Mouse (Mus musculus): Measurements from ENCODE around the gene Rab21. TPM values are rescaled to one million over a fixed set of nuclear protein-coding genes. Genes with fewer than 3 reads are reported as not detected.

Gene Rab21
- polyA plus RNA-seq, 1 experiment from 2014 or later: 4.8 TPM

- H3K9ac ChIP-seq: no peak overlapping the region
- ATAC-seq: no peak
Observed at GRCm38 (mm10) chr10:115298683-115299082, 16.7 kb downstream of the Rab21 start.

GRCm38 (mm10) chr10:115297582-115297981 lies 17.8 kb downstream of the Rab21 start:
- Histone ChIP-seq H3K36me3 (peaks cover 79% of the 10 kb centered on the region), H3K4me2 (no peak overlapping the region), H3K9ac (no peak overlapping the region), H3K4me3 (no peak overlapping the region), H3K27ac (no peak overlapping the region), H3K9me3 (replicated peaks) (no peaks in the 10 kb centered on the region), H3K4me1 (no peaks in the 10 kb centered on the region), H3K27me3 (replicated peaks) (no peaks in the 10 kb centered on the region)
- WGBS (ENCODE audit: insufficient replicate concordance): 88% methylated on average over 5 of the region's 5 CpGs
- no peak for ATAC-seq

More at GRCm38 (mm10) chr10:115298683-115299082, 16.7 kb downstream of the Rab21 start:
- Histone ChIP-seq H3K4me2 (no peak overlapping the region), H3K4me3 (no peak overlapping the region), H3K4me1 (no peaks in the 10 kb centered on the region), H3K36me3 (peaks cover 74% of the 10 kb centered on the region), H3K27me3 (replicated peaks) (no peaks in the 10 kb centered on the region), H3K27ac (no peak overlapping the region), H3K9me3 (replicated peaks) (no peaks in the 10 kb centered on the region)
- 80% methylated on average over 4 of the region's 4 CpGs for WGBS (ENCODE audit: insufficient replicate concordance)

GRCm38 (mm10) chr10:115296401-115296935 lies 18.9 kb downstream of the Rab21 start:
- peaks cover 81% of the 10 kb centered on the region for H3K36me3 ChIP-seq
- H3K9me3 ChIP-seq (replicated peaks): no peaks in the 10 kb centered on the region
- H3K27me3 ChIP-seq (replicated peaks): no peaks in the 10 kb centered on the region
- H3K9ac ChIP-seq: no peak overlapping the region
- H3K4me1 ChIP-seq: no peaks in the 10 kb centered on the region
- peak; percentile 33; the same call in 1 of the 2 replicates for ATAC-seq
- no peak overlapping the region for H3K4me3 ChIP-seq
- H3K27ac ChIP-seq: no peak overlapping the region
- 72% methylated on average over 9 of the region's 9 CpGs for WGBS (ENCODE audit: insufficient replicate concordance)
- H3K4me2 ChIP-seq: no peak overlapping the region

GRCm38 (mm10) chr10:115295162-115295561 lies 20.2 kb downstream of the Rab21 start:
- peaks cover 79% of the 10 kb centered on the region for H3K36me3 ChIP-seq
- no peaks in the 10 kb centered on the region for H3K4me1 ChIP-seq
- H3K27me3 ChIP-seq (replicated peaks): no peaks in the 10 kb centered on the region
- no peak for ATAC-seq
- 80% methylated on average over 3 of the region's 3 CpGs for WGBS (ENCODE audit: insufficient replicate concordance)
- no peak overlapping the region for H3K27ac ChIP-seq
- H3K9me3 ChIP-seq (replicated peaks): no peaks in the 10 kb centered on the region
- no peak overlapping the region for H3K9ac ChIP-seq
- H3K4me2 ChIP-seq: no peak overlapping the region
- H3K4me3 ChIP-seq: no peak overlapping the region

GRCm38 (mm10) chr10:115294715-115295114 lies 20.7 kb downstream of the Rab21 start:
- ATAC-seq: no peak
- H3K27me3 ChIP-seq (replicated peaks): no peaks in the 10 kb centered on the region
- WGBS (ENCODE audit: insufficient replicate concordance): 90% methylated on average over 7 of the region's 7 CpGs

GRCm38 (mm10) chr10:115293946-115294345 lies 21.4 kb downstream of the Rab21 start:
- 86% methylated on average over 7 of the region's 7 CpGs for WGBS (ENCODE audit: insufficient replicate concordance)
- no peak overlapping the region for H3K4me3 ChIP-seq
- no peak overlapping the region for H3K4me2 ChIP-seq
- H3K36me3 ChIP-seq: peaks cover 77% of the 10 kb centered on the region
- no peaks in the 10 kb centered on the region for H3K9me3 ChIP-seq (replicated peaks)
- no peaks in the 10 kb centered on the region for H3K27me3 ChIP-seq (replicated peaks)
- no peak overlapping the region for H3K27ac ChIP-seq
- H3K4me1 ChIP-seq: no peaks in the 10 kb centered on the region
- no peak overlapping the region for H3K9ac ChIP-seq
- no peak for ATAC-seq

More at GRCm38 (mm10) chr10:115294715-115295114, 20.7 kb downstream of the Rab21 start:
- Histone ChIP-seq H3K4me1 (no peaks in the 10 kb centered on the region), H3K4me2 (no peak overlapping the region), H3K9me3 (replicated peaks) (no peaks in the 10 kb centered on the region), H3K9ac (no peak overlapping the region), H3K4me3 (no peak overlapping the region), H3K36me3 (peaks cover 79% of the 10 kb centered on the region), H3K27ac (no peak overlapping the region)

- no peak overlapping the region for H3K27ac ChIP-seq
- no peak overlapping the region for H3K4me3 ChIP-seq
- no peak for ATAC-seq
- no peak overlapping the region for H3K4me2 ChIP-seq
- H3K9ac ChIP-seq: no peak overlapping the region
- H3K36me3 ChIP-seq: peaks cover 80% of the 10 kb centered on the region
- WGBS (ENCODE audit: insufficient replicate concordance): 89% methylated on average over 9 of the region's 9 CpGs
- no peaks in the 10 kb centered on the region for H3K4me1 ChIP-seq
- no peaks in the 10 kb centered on the region for H3K9me3 ChIP-seq (replicated peaks)
- no peaks in the 10 kb centered on the region for H3K27me3 ChIP-seq (replicated peaks)
Observed at GRCm38 (mm10) chr10:115290671-115291070, 24.7 kb downstream of the Rab21 start.

- 78% methylated on average over 8 of the region's 8 CpGs for WGBS (ENCODE audit: insufficient replicate concordance)
- Histone ChIP-seq H3K9me3 (replicated peaks) (no peaks in the 10 kb centered on the region), H3K4me3 (no peak overlapping the region), H3K27ac (no peak overlapping the region), H3K4me1 (no peaks in the 10 kb centered on the region), H3K4me2 (no peak overlapping the region), H3K27me3 (replicated peaks) (no peaks in the 10 kb centered on the region), H3K36me3 (peaks cover 67% of the 10 kb centered on the region), H3K9ac (no peak overlapping the region)
- ATAC-seq: peak; percentile 60
Observed at GRCm38 (mm10) chr10:115288856-115289255, 26.5 kb downstream of the Rab21 start.

- Histone ChIP-seq H3K4me3 (no peak overlapping the region), H3K4me2 (no peak overlapping the region), H3K27ac (no peak overlapping the region), H3K4me1 (no peaks in the 10 kb centered on the region), H3K9ac (no peak overlapping the region), H3K9me3 (replicated peaks) (no peaks in the 10 kb centered on the region), H3K27me3 (replicated peaks) (no peaks in the 10 kb centered on the region), H3K36me3 (peaks cover 24% of the 10 kb centered on the region)
- 70% methylated on average over 10 of the region's 10 CpGs for WGBS (ENCODE audit: insufficient replicate concordance)
- no peak for ATAC-seq
Observed at GRCm38 (mm10) chr10:115284170-115284569, 31.2 kb downstream of the Rab21 start.

GRCm38 (mm10) chr10:115281381-115281780 lies 34.0 kb downstream of the Rab21 start:
- WGBS (ENCODE audit: insufficient replicate concordance): 85% methylated on average over 10 of the region's 10 CpGs
- H3K9me3 ChIP-seq (replicated peaks): no peaks in the 10 kb centered on the region
- H3K27me3 ChIP-seq (replicated peaks): no peaks in the 10 kb centered on the region
- no peak overlapping the region for H3K9ac ChIP-seq
- H3K36me3 ChIP-seq: peaks cover 3% of the 10 kb centered on the region
- H3K4me2 ChIP-seq: no peak overlapping the region
- no peak overlapping the region for H3K27ac ChIP-seq
- no peak for ATAC-seq
- H3K4me3 ChIP-seq: no peak overlapping the region
- no peaks in the 10 kb centered on the region for H3K4me1 ChIP-seq

- no peaks in the 10 kb centered on the region for H3K9me3 ChIP-seq (replicated peaks)
- H3K27me3 ChIP-seq (replicated peaks): no peaks in the 10 kb centered on the region
- no peak overlapping the region for H3K4me3 ChIP-seq
- H3K9ac ChIP-seq: no peak overlapping the region
- H3K27ac ChIP-seq: no peak overlapping the region
- no peaks in the 10 kb centered on the region for H3K36me3 ChIP-seq
- 39% methylated on average over 5 of the region's 5 CpGs for WGBS (ENCODE audit: insufficient replicate concordance)
- ATAC-seq: no peak
- no peaks in the 10 kb centered on the region for H3K4me1 ChIP-seq
- H3K4me2 ChIP-seq: no peak overlapping the region
Observed at GRCm38 (mm10) chr10:115271649-115272048, 43.7 kb downstream of the Rab21 start.

- 74% methylated on average over 12 of the region's 12 CpGs for WGBS (ENCODE audit: insufficient replicate concordance)
- no peak for ATAC-seq
- no peaks in the 10 kb centered on the region for H3K9me3 ChIP-seq (replicated peaks)
Observed at GRCm38 (mm10) chr10:115270612-115271390, 44.6 kb downstream of the Rab21 start.

More at GRCm38 (mm10) chr10:115270612-115271390, 44.6 kb downstream of the Rab21 start:
- Histone ChIP-seq H3K36me3 (no peaks in the 10 kb centered on the region), H3K4me3 (no peak overlapping the region), H3K4me2 (no peak overlapping the region), H3K27me3 (replicated peaks) (no peaks in the 10 kb centered on the region), H3K4me1 (no peaks in the 10 kb centered on the region), H3K27ac (no peak overlapping the region), H3K9ac (no peak overlapping the region)

Data from liver, embryonic 12.5 days (tissue).